Mouse (Mus musculus) urinary bladder, adult 2 months (tissue): ENCODE data around the gene Cep83. TPM values are rescaled to one million over a fixed set of nuclear protein-coding genes. Genes with fewer than 3 reads are reported as not detected.

Source experiments
- DNase-seq: peaks from one replicate; pipeline ENCODE4 v3.0.0; 2022; ENCODE audit warnings: low spot score
- polyA plus RNA-seq: library from polyadenylated mRNA; depleted of rRNA; stranded (reverse); fragments of >200 nt; gene quantifications from 2 replicates; pipeline ENCODE4 v1.2.3, GENCODE M21; 2012

Cep83 gene
- polyA plus RNA-seq, 1 experiment = 10.8 TPM

GRCm38 (mm10) chr10:94827325-94827724 lies 138.9 kb downstream of the Cep83 start:
- no peak for DNase-seq

- DNase-seq = no peak
Observed at GRCm38 (mm10) chr10:94827890-94828733, 139.7 kb downstream of the Cep83 start.

- no peak for DNase-seq
Observed at GRCm38 (mm10) chr10:94828734-94829230, 140.3 kb downstream of the Cep83 start.

- peak; percentile 25 for DNase-seq
Observed at GRCm38 (mm10) chr10:94829407-94829806, 141.0 kb downstream of the Cep83 start.

- no peak for DNase-seq
Observed at GRCm38 (mm10) chr10:94835874-94836273, 147.4 kb downstream of the Cep83 start.
